Mouse (Mus musculus) CH12.LX (cell line): Measurements from ENCODE around the gene Smg6. TPM values are rescaled to one million over a fixed set of nuclear protein-coding genes. Genes with fewer than 3 reads are reported as not detected.

ENCODE experiments used
- DNase-seq: peaks from one replicate; pipeline ENCODE4 v3.0.0-alpha.2; 2013; ENCODE audit errors: extremely low read depth
- H3K27ac ChIP-seq: 2 replicates; pipeline ENCODE4 v1.5.1; 2012; ENCODE audit warnings: low read depth, mild to moderate bottlenecking, control low read depth, moderate library complexity; ENCODE audit not compliant: insufficient read depth
- H3K27me3 ChIP-seq: replicated peaks from 2 replicates; pipeline ENCODE3; 2012; ENCODE audit warnings: inconsistent platforms
- H3K36me3 ChIP-seq, 2 experiments: replicated peaks in 1 of 2; 2 replicates each; pipeline versions ENCODE3 to v1.6.1; 2012; ENCODE audit warnings: inconsistent platforms in 1 of 2, low read length in 1 of 2, mild to moderate bottlenecking in 1 of 2, mixed read lengths in 1 of 2, moderate library complexity in 1 of 2; ENCODE audit not compliant: control insufficient read depth in 1 of 2, insufficient read depth in 1 of 2
- H3K4me1 ChIP-seq, 2 experiments: 2 replicates each; pipeline ENCODE4 v1.6.1; 2012; ENCODE audit warnings: inconsistent platforms in 1 of 2, moderate library complexity in 1 of 2; ENCODE audit not compliant: insufficient read depth in 2 of 2, control insufficient read depth in 1 of 2
- H3K4me2 ChIP-seq: 2 replicates; pipeline ENCODE4 v1.6.1; 2012; ENCODE audit warnings: low read depth, mild to moderate bottlenecking, control low read depth; ENCODE audit not compliant: poor library complexity, insufficient read depth, severe bottlenecking
- H3K4me3 ChIP-seq, 3 experiments: fragments of 150-350 bp in 1 of 3; sonication (generic) in 1 of 3; replicated peaks in 1 of 3; 2 replicates each; pipeline versions ENCODE3 to v1.5.1; 2011 to 2012; ENCODE audit warnings: low read depth in 2 of 3, low read length in 2 of 3, mild to moderate bottlenecking in 2 of 3, moderate library complexity in 2 of 3, control low read depth in 1 of 3, improper control_type of control experiment in 1 of 3, inconsistent platforms in 1 of 3, mixed read lengths in 1 of 3; ENCODE audit not compliant: poor library complexity in 1 of 3
- H3K79me2 ChIP-seq: replicated peaks from 2 replicates; pipeline ENCODE4 v1.6.1; 2012; ENCODE audit warnings: mild to moderate bottlenecking, moderate library complexity; ENCODE audit not compliant: control insufficient read depth, poor library complexity, insufficient read depth, severe bottlenecking; ENCODE audit errors: extremely low read depth
- H3K9ac ChIP-seq: 2 replicates; pipeline ENCODE4 v1.6.1; 2012; ENCODE audit warnings: low read depth, mild to moderate bottlenecking, control low read depth, moderate library complexity; ENCODE audit not compliant: insufficient read depth
- H3K9me3 ChIP-seq: replicated peaks from 2 replicates; pipeline ENCODE3; 2012; ENCODE audit warnings: low read length, inconsistent platforms, mixed read lengths
- CHD1 ChIP-seq: IDR thresholded peaks from 2 replicates; pipeline ENCODE4 v1.6.1; 2012; ENCODE audit warnings: low read depth, low read length, improper control_type of control experiment, inconsistent platforms
- E2F4 ChIP-seq: IDR thresholded peaks from 2 replicates; pipeline ENCODE4 v1.6.1; 2011; ENCODE audit warnings: low read depth, low read length, improper control_type of control experiment; ENCODE audit not compliant: insufficient replicate concordance
- ELF1 ChIP-seq: IDR thresholded peaks from 2 replicates; pipeline ENCODE4 v1.6.1; 2014; ENCODE audit warnings: low read depth, mild to moderate bottlenecking, inconsistent platforms, low read length, improper control_type of control experiment
- ETS1 ChIP-seq: conservative IDR thresholded peaks from 2 replicates; pipeline ENCODE4 v1.6.1; 2012; ENCODE audit warnings: low read depth, mild to moderate bottlenecking, inconsistent platforms, low read length, improper control_type of control experiment, moderate library complexity
- IRF4 ChIP-seq: IDR thresholded peaks from 2 replicates; pipeline ENCODE4 v1.6.1; 2014; ENCODE audit warnings: low read depth, mild to moderate bottlenecking, inconsistent platforms, low read length, improper control_type of control experiment
- MAX ChIP-seq: IDR thresholded peaks from 2 replicates; pipeline ENCODE4 v1.6.1; 2011; ENCODE audit warnings: low read length, improper control_type of control experiment
- MAZ ChIP-seq: IDR thresholded peaks from 2 replicates; pipeline ENCODE4 v1.6.1; 2012; ENCODE audit warnings: low read depth, mild to moderate bottlenecking, inconsistent platforms, low read length, improper control_type of control experiment, moderate library complexity
- MEF2A ChIP-seq: IDR thresholded peaks from 2 replicates; pipeline ENCODE4 v1.6.1; 2014; ENCODE audit warnings: low read depth, mild to moderate bottlenecking, inconsistent platforms, low read length, improper control_type of control experiment, borderline replicate concordance
- MYC ChIP-seq: IDR thresholded peaks from 2 replicates; pipeline ENCODE4 v1.6.1; 2011; ENCODE audit warnings: low read depth, mild to moderate bottlenecking, improper control_type of control experiment, low read length
- NRF1 ChIP-seq: IDR thresholded peaks from 2 replicates; pipeline ENCODE4 v1.6.1; 2014; ENCODE audit warnings: low read depth, mild to moderate bottlenecking, inconsistent platforms, low read length, improper control_type of control experiment, moderate library complexity
- POLR2A ChIP-seq: IDR thresholded peaks from 2 replicates; pipeline ENCODE4 v1.6.1; 2011; ENCODE audit warnings: low read depth, mild to moderate bottlenecking, improper control_type of control experiment, low read length
- POLR2AphosphoS2 ChIP-seq: IDR thresholded peaks from 2 replicates; pipeline ENCODE4 v1.6.1; 2011; ENCODE audit warnings: low read depth, low read length, improper control_type of control experiment
- SIN3A ChIP-seq: IDR thresholded peaks from 2 replicates; pipeline ENCODE4 v1.6.1; 2012; ENCODE audit warnings: low read length, improper control_type of control experiment, inconsistent platforms
- SMC3 ChIP-seq: IDR thresholded peaks from 2 replicates; pipeline ENCODE4 v1.6.1; 2011; ENCODE audit warnings: low read depth, low read length, improper control_type of control experiment
- TBP ChIP-seq: conservative IDR thresholded peaks from 2 replicates; pipeline ENCODE4 v1.6.1; 2011; ENCODE audit warnings: low read depth, low read length, improper control_type of control experiment
- USF1 ChIP-seq: IDR thresholded peaks from 2 replicates; pipeline ENCODE4 v1.6.1; 2014; ENCODE audit warnings: low read depth, mild to moderate bottlenecking, inconsistent platforms, low read length, improper control_type of control experiment
- ZC3H11A ChIP-seq: IDR thresholded peaks from 2 replicates; pipeline ENCODE4 v1.6.1; 2012; ENCODE audit warnings: low read depth, mild to moderate bottlenecking, inconsistent platforms, low read length, improper control_type of control experiment
- ZKSCAN1 ChIP-seq: IDR thresholded peaks from 2 replicates; pipeline ENCODE4 v1.6.1; 2012; ENCODE audit warnings: low read depth, inconsistent platforms, low read length, improper control_type of control experiment, borderline replicate concordance
- ZMIZ1 ChIP-seq: IDR thresholded peaks from 2 replicates; pipeline ENCODE4 v1.6.1; 2012; ENCODE audit warnings: low read depth, mild to moderate bottlenecking, inconsistent platforms, low read length, improper control_type of control experiment
- ZNF384 ChIP-seq: IDR thresholded peaks from 2 replicates; pipeline ENCODE4 v1.6.1; 2012; ENCODE audit warnings: low read depth, low read length, improper control_type of control experiment, inconsistent platforms
- dilution Hi-C: fragments of 300-500 bp; cut with MboI; formaldehyde crosslinking; loops from 2 replicates; pipeline ENCODE4 v1.14.3; 2020; ENCODE audit warnings: low sequenced_read_pairs; ENCODE audit not compliant: extremely low pct_unique_long_range_greater_than_20kb, extremely low pct_ligation_motif_present
- in situ Hi-C: fragments of 300-500 bp; cut with MboI; formaldehyde crosslinking; loops from 3 replicates; pipeline ENCODE4 v1.14.3; 2019; ENCODE audit warnings: low sequenced_read_pairs, low pct_ligation_motif_present, low pct_unique_long_range_greater_than_20kb, mixed read lengths
- polyA plus RNA-seq: library from polyadenylated mRNA; unstranded; fragments of >175 nt; gene quantifications from 2 replicates; pipeline ENCODE4 v1.2.1, GENCODE M21; 2012; ENCODE audit warnings: low read depth; ENCODE audit not compliant: insufficient read length
- total RNA-seq, 2 experiments: library from RNA; depleted of rRNA; stranded (reverse); fragments of 300-350 nt in 1 of 2; fragments of >200 nt in 1 of 2; gene quantifications; 2 replicates each; pipeline ENCODE4 v1.2.3; 2012 to 2014

The Smg6 gene
- total and polyA plus RNA-seq, 3 experiments = 9.0 to 18.5 (median 12.1) TPM

GRCm38 (mm10) chr11:75046638-75047037 is 121.0 kb downstream of the Smg6 start:
- dilution Hi-C loops = no loop called here
- Histone ChIP-seq H3K27me3 (no peaks in the 10 kb centered on the region), H3K9ac (no peak overlapping the region), H3K79me2 (no peaks in the 10 kb centered on the region), H3K27ac (no peak overlapping the region), H3K36me3 (peaks cover 23 to 93% of the 10 kb centered on the region in 2 experiments), H3K9me3 (no peaks in the 10 kb centered on the region), H3K4me3 (no peak overlapping the region), H3K4me2 (no peak overlapping the region), H3K4me1 (no peaks in the 10 kb centered on the region)
- TF ChIP-seq E2F4 (no peak), MAX (no peak), MYC (no peak), ZC3H11A (no peak), IRF4 (no peak), USF1 (no peak), POLR2A (no peak), MAZ (no peak), ZKSCAN1 (no peak)
- no peak for DNase-seq
- in situ Hi-C loops = no loop called here

GRCm38 (mm10) chr11:75047066-75047465 is 121.4 kb downstream of the Smg6 start:
- H3K27me3 ChIP-seq = no peaks in the 10 kb centered on the region
- in situ Hi-C loops = no loop called here

GRCm38 (mm10) chr11:75047736-75048407 is 122.2 kb downstream of the Smg6 start:
- no peak overlapping the region for H3K4me2 ChIP-seq
- H3K4me3 ChIP-seq = no peak overlapping the region
- no peaks in the 10 kb centered on the region for H3K4me1 ChIP-seq
- no peaks in the 10 kb centered on the region for H3K27me3 ChIP-seq
- H3K36me3 ChIP-seq = peaks cover 15 to 89% of the 10 kb centered on the region in 2 experiments
- no peaks in the 10 kb centered on the region for H3K9me3 ChIP-seq
- H3K27ac ChIP-seq = no peak overlapping the region
- no peak for TF ChIP-seq ELF1
- no peak for TF ChIP-seq NRF1
- TF ChIP-seq SMC3 = no peak
- TF ChIP-seq CHD1 = no peak
- TF ChIP-seq ZMIZ1 = no peak
- TF ChIP-seq, all 38 proteins: peak for 0
- no peak overlapping the region for H3K9ac ChIP-seq
- in situ Hi-C loops (no loop called here), dilution Hi-C loops (no loop called here)
- H3K79me2 ChIP-seq = no peaks in the 10 kb centered on the region
- DNase-seq = no peak

More at GRCm38 (mm10) chr11:75047066-75047465, 121.4 kb downstream of the Smg6 start:
- DNase-seq = no peak
- no peak overlapping the region for H3K4me3 ChIP-seq
- no peak overlapping the region for H3K9ac ChIP-seq
- no peaks in the 10 kb centered on the region for H3K9me3 ChIP-seq
- no peak overlapping the region for H3K4me2 ChIP-seq
- no peaks in the 10 kb centered on the region for H3K4me1 ChIP-seq
- no peak overlapping the region for H3K27ac ChIP-seq
- TF ChIP-seq TBP (no peak), MEF2A (no peak), ZC3H11A (no peak), NRF1 (no peak), ELF1 (no peak), SIN3A (no peak), ETS1 (no peak), POLR2AphosphoS2 (no peak), ZNF384 (no peak)
- H3K79me2 ChIP-seq = no peaks in the 10 kb centered on the region
- dilution Hi-C loops = no loop called here
- peaks cover 18 to 93% of the 10 kb centered on the region in 2 experiments for H3K36me3 ChIP-seq
